Mouse (Mus musculus): ENCODE results near the gene Abhd17c. TPM values are rescaled to one million over a fixed set of nuclear protein-coding genes. Genes with fewer than 3 reads are reported as not detected.

The Abhd17c gene
- polyA plus RNA-seq, 1 experiment from 2014 or later, result 95.3 TPM

DNA sequence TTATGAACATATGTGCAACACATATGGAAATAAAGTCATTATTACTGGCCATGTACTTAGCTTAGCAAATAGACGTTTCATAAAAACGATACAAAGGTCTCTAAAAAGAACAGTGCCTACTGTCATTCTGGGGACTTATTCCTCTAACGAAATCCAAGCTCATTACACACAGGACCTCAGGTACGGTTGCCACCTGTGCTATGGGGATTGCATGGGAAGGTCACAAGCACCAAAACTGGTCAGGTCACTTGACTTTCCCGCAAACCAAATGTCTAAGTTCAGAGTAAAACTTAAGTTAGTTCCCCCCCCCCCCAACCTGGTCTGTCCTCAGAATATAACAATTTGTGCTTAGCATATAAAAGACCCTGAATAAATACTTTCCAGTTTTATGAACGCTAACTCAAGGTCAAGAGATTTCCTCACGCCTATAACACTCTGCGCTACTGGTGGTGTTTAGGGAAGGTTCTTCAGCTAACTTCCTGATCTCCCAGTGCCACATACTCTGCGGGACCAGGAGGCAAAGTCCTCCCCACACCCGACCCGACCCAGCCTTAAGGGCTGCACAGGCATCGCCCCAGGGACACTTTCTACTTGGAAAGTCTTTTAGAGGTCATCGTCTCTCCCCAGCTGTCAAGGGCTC, 1.2 kb downstream of the Abhd17c start:
- 10% methylated on average over 13 of the region's 13 CpGs for WGBS
- Histone ChIP-seq H3K9me3 (no peaks in the 10 kb centered on the region), H3K4me1 (replicated peaks) (peaks cover 33% of the 10 kb centered on the region), H3K27ac (peak overlapping the region; percentile 93), H3K36me3 (no peaks in the 10 kb centered on the region), H3K4me3 (replicated peaks) (peak overlapping the region; percentile 95), H3K27me3 (replicated peaks) (no peaks in the 10 kb centered on the region), H3K9ac (peak overlapping the region; percentile 94), H3K4me2 (replicated peaks) (peak overlapping the region; percentile 86)
- peak; percentile 60 for ATAC-seq

GRCm38 (mm10) chr7:84149821-84150220, 1.9 kb downstream of the Abhd17c start:
- Histone ChIP-seq H3K4me1 (replicated peaks) (peaks cover 35% of the 10 kb centered on the region), H3K27ac (peak overlapping the region; percentile 9; the same call in 1 of the 2 replicates), H3K9me3 (no peaks in the 10 kb centered on the region), H3K36me3 (no peaks in the 10 kb centered on the region), H3K4me3 (replicated peaks) (peak overlapping the region; percentile 95), H3K4me2 (replicated peaks) (peak overlapping the region; percentile 86), H3K27me3 (replicated peaks) (no peaks in the 10 kb centered on the region), H3K9ac (peak overlapping the region; percentile 3; the same call in 1 of the 2 replicates)
- WGBS, result 59% methylated on average over 4 of the region's 4 CpGs
- ATAC-seq, result no peak

DNA sequence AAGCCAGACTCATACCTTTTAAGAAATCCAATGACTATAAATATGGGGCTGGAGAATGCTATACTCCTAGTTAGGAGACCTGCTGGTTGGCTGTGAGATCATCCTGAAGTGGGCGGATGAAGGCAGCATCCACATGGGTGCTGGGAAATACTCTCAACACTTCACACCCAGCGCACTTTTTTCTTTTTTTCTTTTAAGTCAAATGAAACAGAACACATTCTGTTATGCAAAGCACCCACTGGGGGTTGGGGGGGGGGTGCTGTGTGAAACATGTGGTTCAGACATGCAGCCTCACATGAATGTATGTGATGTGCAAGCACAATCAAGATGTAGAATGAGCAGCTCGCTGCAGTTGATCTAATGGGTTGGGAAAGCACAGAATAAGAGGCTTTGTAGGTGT, 2.8 kb downstream of the Abhd17c start:
- Histone ChIP-seq H3K4me3 (replicated peaks) (no peak overlapping the region), H3K4me1 (replicated peaks) (peaks cover 36% of the 10 kb centered on the region), H3K27me3 (replicated peaks) (no peaks in the 10 kb centered on the region), H3K36me3 (no peaks in the 10 kb centered on the region), H3K9me3 (no peaks in the 10 kb centered on the region), H3K4me2 (replicated peaks) (peak overlapping the region; percentile 20; the same call in 1 of the 2 replicates), H3K27ac (no peak overlapping the region), H3K9ac (no peak overlapping the region)
- ATAC-seq, result no peak
- 89% methylated on average over 3 of the region's 3 CpGs for WGBS

GRCm38 (mm10) chr7:84147746-84148145, 3.9 kb downstream of the Abhd17c start:
- H3K4me1 ChIP-seq (replicated peaks), result peaks cover 40% of the 10 kb centered on the region
- no peak for ATAC-seq

DNA sequence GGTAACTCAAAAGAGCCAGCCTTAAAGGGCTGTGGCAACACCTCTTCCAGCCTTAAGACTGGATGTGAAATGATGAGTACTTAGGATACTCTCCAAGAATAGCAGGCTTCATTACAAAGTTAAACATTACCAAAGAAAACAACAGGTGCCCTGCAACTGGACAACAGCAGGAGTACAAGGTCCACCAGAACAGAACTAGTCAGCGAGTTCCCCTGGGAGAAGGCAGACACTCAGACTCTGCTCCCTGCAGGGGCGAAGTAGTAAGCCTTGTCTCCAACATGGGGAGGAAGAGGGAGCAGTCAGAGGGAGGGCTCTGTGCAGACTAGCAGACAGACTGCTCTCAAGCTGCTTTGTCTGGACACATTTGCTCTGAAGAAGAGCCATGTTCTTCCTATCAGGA, 6.1 kb downstream of the Abhd17c start:
- H3K9me3 ChIP-seq, result no peaks in the 10 kb centered on the region
- H3K36me3 ChIP-seq, result no peaks in the 10 kb centered on the region
- no peak overlapping the region for H3K4me3 ChIP-seq (replicated peaks)
- H3K9ac ChIP-seq, result no peak overlapping the region
- H3K4me1 ChIP-seq (replicated peaks), result peaks cover 40% of the 10 kb centered on the region
- WGBS, result 52% methylated on average over 2 of the region's 2 CpGs
- H3K27ac ChIP-seq, result peak overlapping the region; percentile 59; the same call in 1 of the 2 replicates
- peak overlapping the region; percentile 40 for H3K4me2 ChIP-seq (replicated peaks)
- peak; percentile 91 for ATAC-seq
- H3K27me3 ChIP-seq (replicated peaks), result no peaks in the 10 kb centered on the region

More at GRCm38 (mm10) chr7:84147746-84148145, 3.9 kb downstream of the Abhd17c start:
- WGBS, result 65% methylated on average over 1 of the region's 1 CpGs
- Histone ChIP-seq H3K9ac (no peak overlapping the region), H3K9me3 (no peaks in the 10 kb centered on the region), H3K27me3 (replicated peaks) (no peaks in the 10 kb centered on the region), H3K4me2 (replicated peaks) (0 out of 2 replicates have a peak overlapping the region, but pooled peaks have one; percentile 4), H3K36me3 (no peaks in the 10 kb centered on the region), H3K4me3 (replicated peaks) (no peak overlapping the region), H3K27ac (no peak overlapping the region)

GRCm38 (mm10) chr7:84142736-84143473, 8.8 kb downstream of the Abhd17c start:
- ATAC-seq, result no peak
- Histone ChIP-seq H3K4me1 (replicated peaks) (peaks cover 26% of the 10 kb centered on the region), H3K4me2 (replicated peaks) (no peak overlapping the region)

GRCm38 (mm10) chr7:84142196-84142595, 9.5 kb downstream of the Abhd17c start:
- ATAC-seq, result no peak
- no peak overlapping the region for H3K4me2 ChIP-seq (replicated peaks)
- 84% methylated on average over 4 of the region's 4 CpGs for WGBS
- no peaks in the 10 kb centered on the region for H3K27me3 ChIP-seq (replicated peaks)
- no peak overlapping the region for H3K9ac ChIP-seq
- H3K36me3 ChIP-seq, result no peaks in the 10 kb centered on the region
- H3K27ac ChIP-seq, result no peak overlapping the region
- no peaks in the 10 kb centered on the region for H3K9me3 ChIP-seq
- H3K4me3 ChIP-seq (replicated peaks), result no peak overlapping the region
- H3K4me1 ChIP-seq (replicated peaks), result peaks cover 20% of the 10 kb centered on the region

More at GRCm38 (mm10) chr7:84142736-84143473, 8.8 kb downstream of the Abhd17c start:
- no peak overlapping the region for H3K4me3 ChIP-seq (replicated peaks)
- 56% methylated on average over 7 of the region's 7 CpGs for WGBS
- no peaks in the 10 kb centered on the region for H3K36me3 ChIP-seq
- H3K9ac ChIP-seq, result no peak overlapping the region
- no peak overlapping the region for H3K27ac ChIP-seq
- no peaks in the 10 kb centered on the region for H3K27me3 ChIP-seq (replicated peaks)
- no peaks in the 10 kb centered on the region for H3K9me3 ChIP-seq

DNA sequence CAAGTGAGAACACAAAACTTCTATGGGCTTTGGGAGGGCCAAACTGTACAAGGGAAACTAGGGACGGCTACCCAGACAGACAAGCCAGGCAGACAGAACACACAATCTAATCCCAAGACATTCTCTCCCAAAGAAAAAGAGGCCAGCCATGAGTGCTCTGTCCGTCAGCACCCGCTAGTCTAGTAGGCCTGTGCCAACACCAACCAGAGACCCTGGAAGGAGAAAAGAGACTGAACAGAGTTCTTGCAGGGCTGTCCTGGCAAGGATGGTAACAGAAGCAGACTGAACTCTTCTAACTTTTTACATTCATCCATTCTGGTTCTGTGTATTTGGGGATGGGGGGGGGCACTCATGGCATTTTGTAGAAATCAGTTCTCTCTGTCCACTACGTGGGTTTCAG, 12.1 kb downstream of the Abhd17c start:
- Histone ChIP-seq H3K4me1 (replicated peaks) (peaks cover 17% of the 10 kb centered on the region), H3K36me3 (no peaks in the 10 kb centered on the region), H3K4me2 (replicated peaks) (no peak overlapping the region), H3K27ac (no peak overlapping the region), H3K9me3 (no peaks in the 10 kb centered on the region), H3K27me3 (replicated peaks) (no peaks in the 10 kb centered on the region), H3K4me3 (replicated peaks) (no peak overlapping the region), H3K9ac (no peak overlapping the region)
- WGBS, result 62% methylated on average over 4 of the region's 4 CpGs
- ATAC-seq, result no peak

- Histone ChIP-seq H3K9me3 (no peaks in the 10 kb centered on the region), H3K4me2 (replicated peaks) (no peak overlapping the region), H3K4me3 (replicated peaks) (no peak overlapping the region), H3K27me3 (replicated peaks) (no peaks in the 10 kb centered on the region), H3K36me3 (no peaks in the 10 kb centered on the region), H3K27ac (no peak overlapping the region), H3K9ac (no peak overlapping the region), H3K4me1 (replicated peaks) (peaks cover 17% of the 10 kb centered on the region)
- no peak for ATAC-seq
- WGBS, result 67% methylated on average over 4 of the region's 4 CpGs
Observed at GRCm38 (mm10) chr7:84138731-84139130, 13.0 kb downstream of the Abhd17c start.

DNA sequence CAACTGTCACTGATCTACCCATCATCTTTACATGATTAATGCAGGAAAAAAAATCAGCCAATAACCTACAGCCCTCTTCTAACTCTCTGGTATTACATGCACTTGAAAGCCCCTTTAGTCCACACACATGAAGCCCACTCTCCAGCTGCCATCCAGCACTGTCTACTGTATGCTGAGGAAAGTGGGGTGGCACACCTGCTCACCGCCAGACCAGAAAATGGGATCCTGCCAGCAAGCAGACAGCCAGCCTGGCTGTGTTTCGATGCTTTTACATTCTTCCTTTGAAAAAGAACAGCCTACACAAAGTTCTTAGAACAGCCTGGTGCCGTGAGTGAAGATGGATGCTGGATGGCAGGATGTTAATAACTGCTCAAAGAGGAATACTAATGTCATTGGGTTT, 13.9 kb downstream of the Abhd17c start:
- H3K27ac ChIP-seq, result no peak overlapping the region
- H3K4me2 ChIP-seq (replicated peaks), result no peak overlapping the region
- no peaks in the 10 kb centered on the region for H3K27me3 ChIP-seq (replicated peaks)
- ATAC-seq, result no peak
- no peak overlapping the region for H3K9ac ChIP-seq
- peaks cover 17% of the 10 kb centered on the region; the same call in 1 of the 2 replicates for H3K4me1 ChIP-seq (replicated peaks)
- no peaks in the 10 kb centered on the region for H3K9me3 ChIP-seq
- 65% methylated on average over 3 of the region's 3 CpGs for WGBS
- no peak overlapping the region for H3K4me3 ChIP-seq (replicated peaks)
- no peaks in the 10 kb centered on the region for H3K36me3 ChIP-seq

- Histone ChIP-seq H3K4me1 (replicated peaks) (peaks cover 17% of the 10 kb centered on the region; the same call in 1 of the 2 replicates), H3K27ac (no peak overlapping the region)
- peak; percentile 43; the same call in 1 of the 2 replicates for ATAC-seq
Observed at GRCm38 (mm10) chr7:84135799-84136700, 15.6 kb downstream of the Abhd17c start.

DNA sequence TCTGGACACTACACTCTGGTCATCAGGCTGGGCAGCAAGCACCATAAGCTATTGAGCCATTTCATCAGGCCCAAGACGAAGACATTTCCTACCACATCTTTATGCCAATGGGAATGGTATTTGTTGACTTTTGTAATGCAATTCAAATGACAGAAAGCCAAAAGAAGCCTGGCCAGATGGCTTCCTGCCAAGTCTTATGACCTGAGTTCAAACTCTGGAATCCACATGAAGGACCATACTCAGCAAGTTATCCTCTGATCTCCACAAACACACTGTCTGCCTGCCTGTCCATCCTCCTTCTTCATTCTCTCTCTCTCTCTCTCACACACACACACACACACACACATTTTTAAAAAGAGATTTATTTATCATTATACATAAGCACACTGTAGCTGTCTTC, 19.0 kb downstream of the Abhd17c start:
- peaks cover 26% of the 10 kb centered on the region for H3K4me1 ChIP-seq (replicated peaks)
- H3K27ac ChIP-seq, result no peak overlapping the region
- 44% methylated on average over 1 of the region's 1 CpGs for WGBS
- no peaks in the 10 kb centered on the region for H3K9me3 ChIP-seq
- H3K4me2 ChIP-seq (replicated peaks), result no peak overlapping the region
- H3K4me3 ChIP-seq (replicated peaks), result no peak overlapping the region
- no peak for ATAC-seq
- H3K36me3 ChIP-seq, result no peaks in the 10 kb centered on the region
- H3K27me3 ChIP-seq (replicated peaks), result no peaks in the 10 kb centered on the region
- no peak overlapping the region for H3K9ac ChIP-seq

More at GRCm38 (mm10) chr7:84135799-84136700, 15.6 kb downstream of the Abhd17c start:
- Histone ChIP-seq H3K9me3 (no peaks in the 10 kb centered on the region), H3K27me3 (replicated peaks) (no peaks in the 10 kb centered on the region), H3K4me3 (replicated peaks) (no peak overlapping the region), H3K36me3 (no peaks in the 10 kb centered on the region), H3K9ac (no peak overlapping the region), H3K4me2 (replicated peaks) (no peak overlapping the region)
- 47% methylated on average over 4 of the region's 4 CpGs for WGBS

All from intestine, embryonic 15.5 days (tissue).